Mouse (Mus musculus): Measurements from ENCODE around the gene Vmn1r80.
"Not testable (repeated sequence)": the region's sequence is repeated elsewhere in the genome, so short reads cannot be mapped to it uniquely, and the experiment has no call there.

Gene Vmn1r80

DNA sequence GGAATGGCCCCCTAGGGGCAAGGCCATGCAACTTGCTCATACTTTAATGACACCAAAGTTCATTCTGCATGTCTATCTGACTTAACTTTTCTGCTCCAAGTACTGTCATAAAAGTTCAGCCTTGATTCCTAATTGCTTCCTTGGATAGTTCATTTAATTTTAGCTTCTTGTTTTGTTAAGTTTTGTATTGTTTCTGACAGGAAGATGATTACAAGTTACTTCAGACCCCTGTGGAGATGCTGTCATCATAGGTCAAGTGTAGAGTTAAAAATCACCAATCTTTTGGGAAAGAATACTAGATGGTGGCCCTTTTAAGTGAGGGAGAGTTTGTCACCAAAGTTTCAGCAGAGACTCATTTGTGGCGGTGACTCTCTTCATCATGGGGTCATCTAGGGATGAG is at the start of gene Vmn1r80:
Gene Vmn1r80, plus strand, starts transcription at position 301 of the 400 bp plus-strand sequence.
- no peak for DNase-seq (ENCODE audit: low spot score)

DNA sequence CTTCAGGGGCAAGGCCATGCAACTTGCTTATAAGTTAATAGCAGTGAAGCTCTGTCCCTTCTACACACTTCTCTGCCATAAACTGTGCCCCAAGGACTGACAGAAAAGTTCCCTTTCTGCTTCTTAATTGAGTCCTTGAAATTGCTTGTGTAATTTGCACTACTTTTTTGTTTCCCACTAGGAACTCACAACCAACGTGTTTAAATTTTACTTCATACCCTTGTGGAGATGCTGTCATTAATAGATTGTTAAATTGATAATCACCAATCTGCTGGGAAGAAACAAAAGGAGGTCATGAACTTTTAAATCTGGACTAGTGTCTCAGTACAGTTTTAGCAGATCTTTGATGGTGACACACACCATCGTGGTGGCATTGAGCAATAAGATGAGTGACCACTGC is 39.1 kb upstream of the Vmn1r80 start, which contains the start of gene Vmn1r78:
Gene Vmn1r78, plus strand, starts transcription at position 301 of the 400 bp plus-strand sequence.
- DNase-seq (ENCODE audit: low spot score) = no peak

DNA sequence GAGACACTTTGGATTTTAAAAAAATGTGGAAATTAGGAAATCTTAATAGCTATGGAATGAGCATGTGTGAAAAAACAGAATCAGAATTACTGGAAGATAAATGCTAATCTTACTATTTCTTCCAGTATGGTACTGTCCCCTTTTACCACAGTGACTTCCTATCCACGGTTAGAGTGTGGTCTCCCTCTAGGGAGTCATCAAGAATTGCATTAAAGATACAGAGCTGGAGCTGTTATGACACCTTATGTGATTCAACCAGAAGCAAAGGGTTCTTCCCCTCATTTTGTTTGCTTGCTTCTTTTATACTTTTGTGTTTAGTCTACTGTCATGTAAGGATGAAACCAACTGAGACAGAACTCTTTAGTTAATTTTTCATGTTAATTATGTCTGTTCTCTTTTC is 32.6 kb upstream of the Vmn1r80 start:
- not testable (repeated sequence) for DNase-seq (ENCODE audit: low spot score)

DNA sequence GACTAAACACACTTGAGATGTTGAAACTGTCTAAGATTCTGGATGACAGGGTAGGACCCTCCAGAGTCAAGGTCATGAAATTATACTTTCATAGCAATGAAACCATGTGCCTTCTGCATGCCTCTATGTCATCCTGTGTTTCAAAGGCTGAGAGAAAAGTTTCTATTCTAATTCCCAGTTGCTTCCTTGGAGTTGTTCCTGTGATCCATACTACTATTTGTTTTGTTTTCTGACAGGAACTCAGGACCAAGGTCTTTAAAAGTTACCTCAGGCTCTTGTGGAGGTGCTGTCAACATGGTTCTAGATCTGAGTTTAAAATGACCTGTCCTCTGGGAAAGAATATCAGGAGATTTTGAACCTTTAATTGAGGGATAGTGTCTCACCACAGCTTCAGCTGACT is 18.1 kb upstream of the Vmn1r80 start, which contains the start of gene Vmn1r79:
Gene Vmn1r79, plus strand, starts transcription at position 301 of the 400 bp plus-strand sequence.
- not testable (repeated sequence) for DNase-seq (ENCODE audit: low spot score)

DNA sequence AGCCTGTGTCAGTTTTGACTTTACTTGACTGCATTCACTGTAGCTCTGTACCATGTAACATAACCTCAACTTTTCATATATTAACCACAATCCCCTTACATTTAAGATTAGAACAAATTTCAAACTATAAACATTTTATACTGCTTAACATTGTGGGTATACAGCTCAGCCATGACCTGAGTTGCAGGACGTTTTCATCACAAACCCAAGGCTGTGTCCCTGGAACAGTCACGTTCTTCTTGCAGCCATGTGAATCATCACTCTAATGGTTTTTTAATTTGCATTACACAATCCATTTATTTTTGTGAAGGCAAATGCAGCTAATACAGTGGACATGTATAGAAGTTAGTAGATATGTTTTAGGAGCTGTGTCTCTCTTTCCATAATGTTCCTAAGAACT is 16.2 kb upstream of the Vmn1r80 start:
- not testable (repeated sequence) for DNase-seq (ENCODE audit: low spot score)

DNA sequence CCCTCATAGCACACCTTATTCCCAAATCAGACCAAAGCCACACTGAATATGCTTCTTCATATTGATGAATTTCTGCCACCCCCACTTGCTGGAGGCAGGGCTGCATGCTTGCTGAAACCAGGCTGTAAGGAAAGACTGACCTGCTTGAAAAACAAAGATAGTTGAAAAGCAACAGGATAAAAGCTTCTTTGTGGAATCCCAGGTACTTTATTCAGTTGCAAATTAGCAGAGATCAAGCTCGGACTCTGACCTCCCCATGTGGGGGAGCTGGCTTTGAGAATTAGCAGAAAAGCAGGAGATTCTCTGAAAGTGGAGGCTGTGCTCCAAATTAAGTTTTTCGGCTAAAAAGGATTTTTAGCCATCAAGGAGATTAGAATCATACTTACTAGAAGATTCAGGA is 15.1 kb downstream of the Vmn1r80 start:
- no peak for DNase-seq (ENCODE audit: low spot score)
